Mouse (Mus musculus) central nervous system, embryonic 11.5 days (tissue): ENCODE measurements around the gene Camsap3. TPM values are rescaled to one million over a fixed set of nuclear protein-coding genes. Genes with fewer than 3 reads are reported as not detected.

ENCODE experiments used
- polyA plus RNA-seq: library from polyadenylated mRNA; depleted of rRNA; stranded (reverse); fragments of >200 nt; gene quantifications from 2 replicates; pipeline ENCODE4 v1.2.3, GENCODE M21; 2012; rRNA removed

Camsap3 gene
- polyA plus RNA-seq = 21.2 and 22.0 TPM in 2 replicates

DNA sequence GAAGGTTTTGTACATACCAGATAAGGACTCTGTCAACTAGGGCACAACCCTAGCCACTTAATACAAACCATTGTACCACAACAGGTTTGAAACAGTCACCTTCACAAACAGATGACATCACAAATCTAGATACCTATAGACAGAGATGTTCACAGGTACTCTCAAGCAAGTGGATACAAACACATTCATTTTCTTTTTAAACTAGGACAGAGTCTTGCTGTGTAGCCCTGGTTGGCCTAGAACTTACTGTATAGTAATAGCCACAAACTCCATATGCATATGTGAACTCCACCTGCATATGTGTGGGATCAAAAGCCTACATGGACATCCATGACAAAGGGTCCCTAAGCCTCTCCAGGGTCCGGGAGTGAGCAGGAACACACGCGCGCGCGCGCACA, at the start of gene Camsap3:
Camsap3 (plus strand) TSS at position 301 of the 398 bp plus-strand sequence.

DNA sequence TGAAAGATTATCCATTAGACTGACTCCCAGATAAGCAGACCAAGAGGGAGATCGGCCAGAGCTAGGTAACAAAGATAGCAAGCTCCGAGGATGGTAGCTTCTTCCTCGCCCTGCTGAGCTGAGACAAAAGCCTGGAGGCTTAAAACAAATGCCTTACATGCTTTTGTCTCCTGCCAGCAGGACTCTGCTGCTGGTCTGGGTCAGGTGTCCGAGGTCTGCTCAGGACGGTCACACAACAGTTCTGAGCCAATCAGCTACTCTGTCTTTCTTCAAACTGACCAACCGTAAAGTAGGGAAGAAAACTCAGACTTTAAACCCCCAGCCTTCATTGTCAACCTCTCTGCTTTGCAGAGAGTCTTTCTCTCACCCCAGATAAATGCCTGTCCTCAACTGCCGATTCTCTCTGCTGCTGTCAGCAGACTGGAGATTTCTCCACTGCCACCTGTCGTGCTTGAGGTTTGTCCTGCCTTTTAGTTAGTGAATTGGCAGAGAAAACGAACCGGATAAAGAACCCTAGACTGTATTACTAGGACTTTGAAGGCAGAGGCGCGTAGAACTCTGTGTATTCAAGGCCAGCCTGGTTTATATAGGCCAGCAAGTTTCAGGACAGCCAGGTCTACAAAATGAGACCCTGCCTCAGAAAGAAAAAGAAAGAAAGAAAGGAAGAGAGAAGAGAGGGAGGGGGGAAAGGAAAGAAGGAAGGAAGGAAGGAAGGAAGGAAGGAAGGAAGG, 19.3 kb upstream of the Camsap3 start, which contains the start of gene C330021F23Rik:
C330021F23Rik (plus strand) TSS at position 350 of the 731 bp plus-strand sequence.

DNA sequence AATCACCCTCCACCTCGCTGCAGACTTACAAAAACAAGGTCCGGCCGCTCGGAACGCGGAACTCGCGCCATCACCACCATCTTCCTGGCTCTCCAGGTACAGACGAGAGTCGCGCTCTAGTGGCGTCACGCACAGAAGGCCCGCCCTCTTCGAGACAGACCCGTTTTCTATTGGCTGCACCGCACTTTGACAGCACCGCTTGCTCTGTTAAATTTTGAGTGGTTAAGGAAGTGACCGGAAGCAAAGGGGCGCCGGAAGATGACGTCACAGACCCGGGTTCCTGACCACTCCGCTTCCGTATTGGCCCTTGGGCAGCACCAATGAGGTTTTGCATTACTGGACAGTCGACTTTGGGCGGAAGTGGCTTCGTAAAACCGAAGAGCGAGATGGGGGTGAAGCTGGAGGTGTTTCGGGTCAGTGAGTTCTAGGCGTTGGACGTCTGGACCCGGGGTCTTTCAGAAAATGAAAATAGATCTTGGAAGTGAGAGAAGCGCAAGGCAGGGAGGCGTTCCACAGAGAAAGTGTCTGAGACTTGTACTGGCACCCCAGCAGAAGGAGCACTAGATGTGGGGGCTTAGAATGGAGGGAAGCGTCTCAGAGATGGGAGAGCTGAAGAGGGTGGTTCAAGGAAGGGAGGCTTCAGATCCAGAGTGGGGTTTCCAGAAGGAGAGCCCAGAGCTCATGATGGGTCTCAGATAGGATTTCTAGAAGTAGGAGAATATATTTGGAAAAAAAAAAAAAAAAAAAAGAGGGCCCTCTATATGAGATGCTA, 34.3 kb downstream of the Camsap3 start, which contains the start of the genes Xab2 and Pet100:
Xab2 (minus strand) TSS at position 118 of the 772 bp plus-strand sequence.
Pet100 (plus strand) TSS at position 350 of the 772 bp plus-strand sequence.

DNA sequence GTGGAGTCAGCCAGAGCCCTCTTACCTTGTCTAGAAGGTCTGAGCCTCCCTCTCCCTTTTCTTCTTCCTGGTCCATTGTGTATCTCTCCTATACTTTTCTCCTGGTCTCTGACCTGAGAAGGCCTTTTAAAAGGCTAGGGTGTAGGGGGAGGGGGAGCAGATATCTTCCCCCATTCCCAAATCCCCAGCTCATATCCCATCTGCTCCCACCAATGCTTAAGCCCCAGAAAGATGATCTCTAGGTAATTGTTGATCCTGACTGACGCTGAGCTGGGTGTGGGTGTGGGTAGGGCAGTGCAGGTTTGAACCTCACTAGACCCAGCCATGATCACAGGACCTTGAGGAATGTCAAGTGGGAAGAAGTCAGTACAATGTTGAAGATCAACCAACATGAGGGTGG, 38.4 kb downstream of the Camsap3 start, which contains the start of gene Pcp2:
Pcp2 (minus strand) TSS at position 101 of the 400 bp plus-strand sequence.

DNA sequence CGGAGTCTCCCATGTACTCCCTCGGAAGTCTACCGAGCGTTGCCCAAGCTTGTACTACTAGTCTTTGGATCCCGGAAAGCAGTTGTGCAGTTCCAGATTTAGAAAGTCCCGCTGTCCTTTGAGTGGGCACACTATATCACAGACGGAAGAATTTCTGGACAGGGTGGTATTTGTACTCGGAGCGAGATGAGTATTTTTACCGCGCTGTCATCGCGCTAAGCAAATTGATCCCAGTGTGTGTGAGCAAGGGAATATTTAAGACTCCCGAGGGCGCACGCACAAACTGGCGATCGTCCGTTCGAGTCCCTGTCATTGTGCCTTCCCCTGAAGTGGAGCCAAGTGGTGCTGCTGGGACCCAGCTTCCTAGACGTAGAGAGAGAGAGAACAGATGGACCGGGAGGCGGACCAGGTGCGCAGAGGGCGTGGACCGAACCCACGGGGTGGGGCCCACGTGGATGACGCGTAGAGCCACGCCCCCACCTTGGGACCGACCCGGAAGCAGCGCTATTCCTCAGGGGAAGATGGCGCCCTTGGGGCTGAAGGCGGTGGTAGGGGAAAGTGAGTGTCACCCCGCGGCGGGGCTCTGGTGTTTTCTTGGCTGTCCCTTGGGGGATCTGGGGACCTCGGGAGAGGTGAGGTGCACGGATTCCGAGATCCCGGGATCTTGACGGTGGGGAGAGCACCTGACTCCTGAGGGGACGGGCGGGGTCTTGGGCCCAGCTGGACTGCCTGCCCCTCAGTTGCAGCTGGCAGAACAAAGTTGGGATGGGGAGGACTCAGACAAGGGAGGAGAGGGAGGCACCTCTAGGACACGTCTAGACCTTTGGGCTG, 43.8 kb downstream of the Camsap3 start, which contains the start of gene Stxbp2:
Stxbp2 (plus strand) TSS at position 309 of the 831 bp plus-strand sequence.

DNA sequence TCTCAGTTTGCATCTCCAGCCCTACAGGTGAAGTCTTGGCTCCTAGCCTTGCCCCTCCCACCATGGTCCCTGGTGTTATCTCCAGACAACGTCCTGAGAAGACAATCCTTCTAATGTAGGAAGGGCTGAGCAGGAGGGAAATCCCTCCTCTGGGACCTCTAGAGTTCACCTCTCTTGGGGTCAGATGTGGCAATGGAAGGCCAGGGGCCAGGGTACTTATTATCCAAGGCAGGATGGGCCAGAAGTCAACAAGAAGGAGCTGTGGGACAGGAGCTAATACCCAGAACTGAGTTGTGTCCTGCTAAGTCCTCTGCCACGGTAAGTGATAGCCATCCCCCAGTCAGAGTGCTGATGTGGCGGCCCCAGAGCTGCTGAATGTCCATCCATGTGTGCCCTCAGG, 68.4 kb downstream of the Camsap3 start, which contains the start of gene Retn:
Retn (plus strand) TSS at position 245 of the 400 bp plus-strand sequence.

Other genes starting within 250 kb of the Camsap3 start
- gene A430078G23Rik, start 233.9 kb upstream of the Camsap3 start, polyA plus RNA-seq = 0.09 TPM in 1 of 2 replicates, not detected in the other
- 23.7 and 31.7 TPM in 2 replicates for gene Arhgef18, start 194.3 kb upstream of the Camsap3 start, polyA plus RNA-seq
- 2.8 and 5.1 TPM in 2 replicates for gene Pex11g, start 119.6 kb upstream of the Camsap3 start, polyA plus RNA-seq
- 0.17 TPM in 1 of 2 replicates, not detected in the other for gene Tex45, start 116.4 kb upstream of the Camsap3 start, polyA plus RNA-seq
- gene Zfp358, start 94.2 kb upstream of the Camsap3 start, polyA plus RNA-seq = 65.4 and 81.6 TPM in 2 replicates
- gene Mcoln1, start 86.8 kb upstream of the Camsap3 start, polyA plus RNA-seq = 127 and 133 TPM in 2 replicates
- 32.3 and 37.8 TPM in 2 replicates for gene Pnpla6, start 71.9 kb upstream of the Camsap3 start, polyA plus RNA-seq
- 4.3 and 5.4 TPM in 2 replicates for gene C330021F23Rik, start 19.3 kb upstream of the Camsap3 start, polyA plus RNA-seq
- 66.9 and 67.5 TPM in 2 replicates for gene Xab2, start 34.0 kb downstream of the Camsap3 start, polyA plus RNA-seq
- 69.2 and 71.1 TPM in 2 replicates for gene Pet100, start 34.3 kb downstream of the Camsap3 start, polyA plus RNA-seq
- 1.6 TPM in 1 of 2 replicates, not detected in the other for gene Pcp2, start 38.3 kb downstream of the Camsap3 start, polyA plus RNA-seq
- gene Stxbp2, start 43.7 kb downstream of the Camsap3 start, polyA plus RNA-seq = 36.9 and 53.7 TPM in 2 replicates
- 0.14 and 0.26 TPM in 2 replicates for gene Retn, start 68.5 kb downstream of the Camsap3 start, polyA plus RNA-seq
- 0.08 and 0.21 TPM in 2 replicates for gene Mcemp1, start 78.5 kb downstream of the Camsap3 start, polyA plus RNA-seq
- 3.5 and 7.5 TPM in 2 replicates for gene Fcor, start 85.1 kb downstream of the Camsap3 start, polyA plus RNA-seq
- 34.4 and 42.6 TPM in 2 replicates for gene Trappc5, start 89.0 kb downstream of the Camsap3 start, polyA plus RNA-seq
- gene Fcer2a, start 106.9 kb downstream of the Camsap3 start, polyA plus RNA-seq = not detected in 2 replicates
- gene Clec4g, start 133.4 kb downstream of the Camsap3 start, polyA plus RNA-seq = 0.27 and 0.36 TPM in 2 replicates
- not detected in 2 replicates for gene Cd209a, start 161.7 kb downstream of the Camsap3 start, polyA plus RNA-seq